Mouse (Mus musculus): Measurements from ENCODE around the gene Camta2.
A peak's percentile ranks its signal among the peaks of the same experiment; 100 is the strongest.

Gene Camta2

GRCm38 (mm10) chr11:70689578-70689977 lies 1.7 kb upstream of the Camta2 start:
- DNase-seq: no peak

- peak in 1 of 2 experiments; percentile 32 for DNase-seq
Observed at GRCm38 (mm10) chr11:70688372-70688771, 467 bp upstream of the Camta2 start.

- DNase-seq: peak; percentile 52 to 62
Observed at GRCm38 (mm10) chr11:70686901-70687566, 871 bp downstream of the Camta2 start.

GRCm38 (mm10) chr11:70683640-70684039 lies 4.3 kb downstream of the Camta2 start:
- no peak for DNase-seq

- DNase-seq: peak; percentile 50 to 67
Observed at GRCm38 (mm10) chr11:70681897-70682581, 5.9 kb downstream of the Camta2 start.

- no peak for DNase-seq
Observed at GRCm38 (mm10) chr11:70681170-70681569, 6.7 kb downstream of the Camta2 start.

- no peak for DNase-seq
Observed at GRCm38 (mm10) chr11:70679894-70680293, 8.0 kb downstream of the Camta2 start.

GRCm38 (mm10) chr11:70679361-70679760 lies 8.5 kb downstream of the Camta2 start:
- DNase-seq: no peak

- DNase-seq: no peak
Observed at GRCm38 (mm10) chr11:70678576-70678975, 9.3 kb downstream of the Camta2 start.

- no peak for DNase-seq
Observed at GRCm38 (mm10) chr11:70678092-70678491, 9.8 kb downstream of the Camta2 start.

- no peak for DNase-seq
Observed at GRCm38 (mm10) chr11:70674501-70674900, 13.4 kb downstream of the Camta2 start.

- no peak for DNase-seq
Observed at GRCm38 (mm10) chr11:70674014-70674413, 13.9 kb downstream of the Camta2 start.

- DNase-seq: no peak
Observed at GRCm38 (mm10) chr11:70671333-70672047, 16.4 kb downstream of the Camta2 start.

- DNase-seq: peak; percentile 31 to 54
Observed at GRCm38 (mm10) chr11:70670483-70670882, 17.4 kb downstream of the Camta2 start.

- peak; percentile 84 to 89 for DNase-seq
Observed at GRCm38 (mm10) chr11:70669582-70670345, 18.1 kb downstream of the Camta2 start.

GRCm38 (mm10) chr11:70668771-70669505 lies 19.0 kb downstream of the Camta2 start, which contains the start of gene Spag7:
Gene Spag7, minus strand, starts transcription at chr11:70669416.
- peak; percentile 97 to 99 for DNase-seq

- peak; percentile 79 to 88 for DNase-seq
Observed at GRCm38 (mm10) chr11:70668335-70668770, 19.6 kb downstream of the Camta2 start.

GRCm38 (mm10) chr11:70667271-70668150 lies 20.4 kb downstream of the Camta2 start:
- no peak for DNase-seq

- DNase-seq: no peak
Observed at GRCm38 (mm10) chr11:70666687-70667086, 21.2 kb downstream of the Camta2 start.

GRCm38 (mm10) chr11:70664741-70665140 lies 23.2 kb downstream of the Camta2 start:
- DNase-seq: no peak

GRCm38 (mm10) chr11:70663957-70664356 lies 23.9 kb downstream of the Camta2 start:
- no peak for DNase-seq
